Mouse (Mus musculus): ENCODE measurements around the gene A730071L15Rik. TPM values are rescaled to one million over a fixed set of nuclear protein-coding genes. Genes with fewer than 3 reads are reported as not detected.

A730071L15Rik gene
- total RNA-seq, 2 experiments from 2014 or later, result not detected

DNA sequence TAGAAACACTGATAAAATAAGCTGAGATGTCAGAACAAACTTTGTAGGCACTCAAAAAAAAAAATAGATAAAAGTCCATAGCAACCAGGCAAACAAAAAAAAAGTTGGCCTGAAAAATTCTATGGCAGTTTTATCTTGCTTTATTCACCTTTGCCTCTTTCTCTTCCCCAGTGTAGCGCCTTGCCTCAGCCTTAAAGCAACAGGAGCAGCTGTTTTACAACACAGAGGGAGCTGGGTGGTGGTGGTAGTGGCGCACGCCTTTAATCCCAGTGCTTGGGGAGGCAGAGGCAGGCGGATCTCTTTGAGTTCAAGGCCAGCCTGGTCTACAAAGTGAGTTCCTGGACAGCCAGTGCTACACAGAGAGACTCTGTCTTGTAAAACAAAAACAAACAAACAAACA is 33.2 kb downstream of the A730071L15Rik start:
- intact Hi-C loops (cut with DNase I), result no loop called here
- no peak for DNase-seq (ENCODE audit: extremely low spot score in 1 of 2, low spot score in 2 of 2)

DNA sequence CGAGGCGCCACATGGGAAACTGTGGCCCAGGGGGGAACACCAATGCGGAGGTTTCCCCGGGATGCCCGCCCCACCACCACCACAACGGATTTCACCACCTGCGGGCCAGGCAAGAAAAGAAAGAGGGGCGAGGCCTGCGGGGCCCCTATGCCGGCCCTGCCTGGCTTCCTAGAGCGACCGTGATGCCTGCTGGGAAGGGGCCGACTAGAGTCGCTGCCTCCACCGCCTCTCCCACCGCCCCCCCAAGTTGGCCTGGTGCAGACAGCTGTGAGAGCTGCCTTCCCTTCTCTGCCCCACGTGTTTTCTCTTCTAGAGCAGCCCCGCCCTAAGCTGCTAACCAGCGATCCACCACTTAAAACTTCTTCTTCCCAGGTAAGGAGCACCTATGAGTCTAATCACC is 44.9 kb downstream of the A730071L15Rik start:
- intact Hi-C loops (cut with DNase I), result no loop called here

More for the DNA sequence above, 44.9 kb downstream of the A730071L15Rik start:
- DNase-seq (ENCODE audit: extremely low spot score in 1 of 2, low spot score in 2 of 2), result no peak

Other genes starting within 250 kb of the A730071L15Rik start
- gene Gck, start 249.9 kb upstream of the A730071L15Rik start, total RNA-seq (2021), result 1 to 10 TPM; 1.1 to 1.4 TPM
- 100 to 1,000 TPM; 130 to 133 TPM for gene Ykt6, start 244.3 kb upstream of the A730071L15Rik start, total RNA-seq (2021)
- 100 to 1,000 TPM; 768 to 793 TPM for gene Camk2b, start 133.7 kb upstream of the A730071L15Rik start, total RNA-seq (2021)
- gene Nudcd3, start 386 bp downstream of the A730071L15Rik start, total RNA-seq (2021), result 100 to 1,000 TPM; 125 to 131 TPM
- gene Npc1l1, start 30.1 kb downstream of the A730071L15Rik start, total RNA-seq (2021), result under 1 TPM; 0.41 to 0.49 TPM
- gene Ddx56, start 67.7 kb downstream of the A730071L15Rik start, total RNA-seq (2021), result 10 to 100 TPM; 44.6 to 51.0 TPM
- gene Tmed4, start 74.8 kb downstream of the A730071L15Rik start, total RNA-seq (2021), result 10 to 100 TPM; 65.8 to 66.0 TPM
- gene Ogdh, start 91.6 kb downstream of the A730071L15Rik start, total RNA-seq (2021), result 100 to 1,000 TPM; 230 to 235 TPM
- 100 to 1,000 TPM; 199 to 203 TPM for gene Zmiz2, start 189.0 kb downstream of the A730071L15Rik start, total RNA-seq (2021)
- gene Ppia, start 215.4 kb downstream of the A730071L15Rik start, total RNA-seq (2021), result 1,000 to 10,000 TPM; 2,299 to 2,355 TPM
- gene H2afv, start 244.4 kb downstream of the A730071L15Rik start, total RNA-seq (2021), result 10 to 100 TPM; 26.6 to 28.9 TPM

Data from left cerebral cortex, postnatal 10 days (tissue).